ENCODE assay signal across 24 mouse cellular contexts in genomic region chr8:70030255-70030654, GRCm38 (mm10). TPM values are rescaled to one million over a fixed set of nuclear protein-coding genes. Genes with fewer than 3 reads are reported as not detected.
DNase-seq lines count a peak whose midpoint lies in the region; ATAC-seq and TF ChIP-seq lines count a peak whose summit lies in the region.
"Had no signal": no experiment of that assay in that cellular context is flagged by ENCODE, and none has a peak within 500 bp of the region (broad histone marks: within the 10 kb centered on the region; RNA-seq: fewer than 3 reads in every experiment).

No protein-coding gene starts in this region.

- no peak overlapping the region for H3K4me3 ChIP-seq in gastrocnemius, adult 2 months
- H3K4me3 ChIP-seq in heart, embryonic 12.5 days: no peak overlapping the region
- H3K4me3 ChIP-seq in heart, embryonic 10.5 days: no peak overlapping the region
- H3K4me3 ChIP-seq in heart, embryonic 16.5 days (ENCODE audit: low read length): no peak overlapping the region
- no peak overlapping the region for H3K4me3 ChIP-seq in heart, embryonic 11.5 days (ENCODE audit: low read depth, low read length)
- H3K4me3 ChIP-seq: embryonic facial prominence, embryonic 15.5 days; erythroblast, embryonic 14.5 days; forebrain, embryonic 10.5 days; hindbrain, embryonic 15.5 days had no signal

- no peak overlapping the region for H3K4me2 ChIP-seq in heart, embryonic 12.5 days
- no peak overlapping the region for H3K4me2 ChIP-seq in heart, embryonic 16.5 days (ENCODE audit: low read depth, low read length)
- no peak overlapping the region for H3K4me2 ChIP-seq in heart, embryonic 11.5 days
- H3K4me2 ChIP-seq: embryonic facial prominence, embryonic 15.5 days; hindbrain, embryonic 15.5 days had no signal

- peaks cover 10% of the 10 kb centered on the region for H3K4me1 ChIP-seq in heart, embryonic 12.5 days (replicated peaks)
- H3K4me1 ChIP-seq in heart, embryonic 10.5 days: 0 out of 2 replicates have a peak, but pooled peaks cover 3% of the 10 kb centered on the region
- peaks cover 7% of the 10 kb centered on the region for H3K4me1 ChIP-seq in heart, embryonic 16.5 days (ENCODE audit: control insufficient read depth, insufficient read depth, low read length)
- 0 out of 2 replicates have a peak, but pooled peaks cover 3% of the 10 kb centered on the region for H3K4me1 ChIP-seq in heart, embryonic 11.5 days (ENCODE audit: control insufficient read depth, insufficient read depth, low read length)
- H3K4me1 ChIP-seq: embryonic facial prominence, embryonic 15.5 days; forebrain, embryonic 10.5 days; hindbrain, embryonic 15.5 days had no signal

- no peaks in the 10 kb centered on the region for H3K27me3 ChIP-seq in heart, embryonic 12.5 days (replicated peaks)
- H3K27me3 ChIP-seq in heart, embryonic 10.5 days (ENCODE audit: insufficient read depth, poor library complexity, severe bottlenecking): no peaks in the 10 kb centered on the region
- H3K27me3 ChIP-seq in heart, embryonic 16.5 days (ENCODE audit: control insufficient read depth, insufficient read depth, low read length): no peaks in the 10 kb centered on the region
- H3K27me3 ChIP-seq in heart, embryonic 11.5 days (ENCODE audit: control insufficient read depth, insufficient read depth, low read length): no peaks in the 10 kb centered on the region
- H3K27me3 ChIP-seq: embryonic facial prominence, embryonic 15.5 days; hindbrain, embryonic 15.5 days had no signal

- intact Hi-C loops in gastrocnemius, adult 2 months (cut with DNase I): no loop called here

- ATAC-seq in heart, embryonic 12.5 days (ENCODE audit: insufficient number of reproducible peaks, low FRiP score): no peak
- no peak for ATAC-seq in heart, embryonic 16.5 days (replicated peaks; ENCODE audit: extremely low read depth, insufficient read depth, low FRiP score)
- ATAC-seq in heart, embryonic 11.5 days (replicated peaks; ENCODE audit: insufficient number of reproducible peaks, low FRiP score, low TSS enrichment): no peak
- ATAC-seq: forebrain, embryonic 14.5 days; intestine, postnatal 0 days had no signal

- H3K9me3 ChIP-seq in heart, embryonic 12.5 days (replicated peaks): no peaks in the 10 kb centered on the region
- H3K9me3 ChIP-seq in heart, embryonic 10.5 days: no peaks in the 10 kb centered on the region
- no peaks in the 10 kb centered on the region for H3K9me3 ChIP-seq in heart, embryonic 16.5 days (replicated peaks; ENCODE audit: control insufficient read depth, low read length)
- no peaks in the 10 kb centered on the region for H3K9me3 ChIP-seq in heart, embryonic 11.5 days (replicated peaks; ENCODE audit: control insufficient read depth, low read length)
- H3K9me3 ChIP-seq: embryonic facial prominence, embryonic 15.5 days; forebrain, embryonic 10.5 days; hindbrain, embryonic 15.5 days had no signal

- H3K9ac ChIP-seq in heart, embryonic 12.5 days: no peak overlapping the region
- no peak overlapping the region for H3K9ac ChIP-seq in heart, embryonic 16.5 days (ENCODE audit: low read length)
- no peak overlapping the region for H3K9ac ChIP-seq in heart, embryonic 11.5 days (ENCODE audit: low read depth, low read length)
- H3K9ac ChIP-seq: embryonic facial prominence, embryonic 15.5 days; hindbrain, embryonic 15.5 days had no signal

- H3K36me3 ChIP-seq in heart, embryonic 12.5 days: peaks cover 70% of the 10 kb centered on the region
- peaks cover 71% of the 10 kb centered on the region for H3K36me3 ChIP-seq in heart, embryonic 10.5 days
- H3K36me3 ChIP-seq in heart, embryonic 16.5 days (ENCODE audit: control insufficient read depth, insufficient read depth): peaks cover 49% of the 10 kb centered on the region
- H3K36me3 ChIP-seq in heart, embryonic 11.5 days (ENCODE audit: control insufficient read depth, insufficient read depth, low read length): peaks cover 44% of the 10 kb centered on the region

- WGBS in heart, embryonic 12.5 days: 61% methylated on average over 1 of the region's 1 CpGs
- WGBS in heart, embryonic 10.5 days: 77% methylated on average over 1 of the region's 1 CpGs
- WGBS in heart, embryonic 16.5 days: 45% methylated on average over 1 of the region's 1 CpGs
- 67% methylated on average over 1 of the region's 1 CpGs for WGBS in heart, embryonic 11.5 days (ENCODE audit: insufficient replicate concordance)

- no peak for TF ChIP-seq CTCF in gastrocnemius, adult 2 months (IDR thresholded peaks at IDR 0.05)

- DNase-seq in gastrocnemius, adult 2 months: peak; percentile 33
- no peak for DNase-seq in gastrocnemius, adult 8-10 months (ENCODE audit: low spot score in 2 of 2)
- no peak for DNase-seq in heart, embryonic 10.5 days (ENCODE audit: low spot score)
- no peak for DNase-seq in ovary, postnatal 14 days (ENCODE audit: low spot score)
- DNase-seq: adrenal gland, postnatal 10 days; cerebellum, adult 11 months; cerebellum, adult 8-10 months; cerebellum, postnatal 14 days; embryo, embryonic 11 days; gastrocnemius, postnatal 25 days; kidney, adult 8-10 months had no signal

- peak overlapping the region; percentile 76 for H3K27ac ChIP-seq in gastrocnemius, adult 2 months
- H3K27ac ChIP-seq in heart, embryonic 12.5 days (ENCODE audit: poor library complexity, severe bottlenecking): 0 out of 2 replicates have a peak overlapping the region, but pooled peaks have one; percentile 5
- no peak overlapping the region for H3K27ac ChIP-seq in heart, embryonic 10.5 days
- H3K27ac ChIP-seq in heart, embryonic 16.5 days (ENCODE audit: low read length): peak overlapping the region; percentile 6; the same call in 1 of the 2 replicates
- no peak overlapping the region for H3K27ac ChIP-seq in heart, embryonic 11.5 days (ENCODE audit: low read depth, low read length)
- H3K27ac ChIP-seq: embryonic facial prominence, embryonic 15.5 days; forebrain, embryonic 10.5 days; hindbrain, embryonic 15.5 days had no signal

RNA-seq across cellular contexts. Expression of gene Mau2, which starts 12.3 kb away (rescaled TPM):
- 10 to 100 TPM; 24.8 to 31.0 TPM for total RNA-seq in gastrocnemius, adult 2 months (2021)
- 10 to 100 TPM; 23.1 to 26.1 (median 24.6) TPM for total RNA-seq in gastrocnemius, adult 8-10 months (2022)
- polyA plus RNA-seq in heart, embryonic 12.5 days (2016; fragmentation: Nextera tagmentation; extraction: Ambion mirVana): 39.9 and 42.1 TPM in 2 replicates
- polyA plus RNA-seq in heart, embryonic 10.5 days (2016; fragmentation: Nextera tagmentation; extraction: Ambion mirVana): 46.5 and 49.9 TPM in 2 replicates
- 38.4 and 42.9 TPM in 2 replicates for polyA plus RNA-seq in heart, embryonic 16.5 days (2015; fragmentation: Nextera tagmentation; extraction: Ambion mirVana)
- 35.5 and 38.1 TPM in 2 replicates for polyA plus RNA-seq in heart, embryonic 11.5 days (2014; fragmentation: Nextera tagmentation; extraction: Ambion mirVana)

RNA-seq across cellular contexts. Expression of gene Sugp1, which starts 12.4 kb away (rescaled TPM):
- total RNA-seq in gastrocnemius, adult 2 months (2021): 10 to 100 TPM; 16.8 to 21.0 TPM
- 10 to 100 TPM; 16.7 to 20.4 (median 18.1) TPM for total RNA-seq in gastrocnemius, adult 8-10 months (2022)
- polyA plus RNA-seq in heart, embryonic 12.5 days (2016; fragmentation: Nextera tagmentation; extraction: Ambion mirVana): 32.7 and 34.0 TPM in 2 replicates
- 41.1 and 45.0 TPM in 2 replicates for polyA plus RNA-seq in heart, embryonic 10.5 days (2016; fragmentation: Nextera tagmentation; extraction: Ambion mirVana)
- 30.0 and 30.4 TPM in 2 replicates for polyA plus RNA-seq in heart, embryonic 16.5 days (2015; fragmentation: Nextera tagmentation; extraction: Ambion mirVana)
- polyA plus RNA-seq in heart, embryonic 11.5 days (2014; fragmentation: Nextera tagmentation; extraction: Ambion mirVana): 25.1 and 26.1 TPM in 2 replicates

RNA-seq across cellular contexts. Expression of gene Gatad2a, which starts 34.1 kb away (rescaled TPM):
- 10 to 100 TPM; 26.5 to 32.6 TPM for total RNA-seq in gastrocnemius, adult 2 months (2021)
- 10 to 100 TPM; 20.5 to 26.4 (median 25.2) TPM for total RNA-seq in gastrocnemius, adult 8-10 months (2022)
- 55.6 and 59.2 TPM in 2 replicates for polyA plus RNA-seq in heart, embryonic 12.5 days (2016; fragmentation: Nextera tagmentation; extraction: Ambion mirVana)
- polyA plus RNA-seq in heart, embryonic 10.5 days (2016; fragmentation: Nextera tagmentation; extraction: Ambion mirVana): 47.5 and 49.0 TPM in 2 replicates
- 26.2 and 26.8 TPM in 2 replicates for polyA plus RNA-seq in heart, embryonic 16.5 days (2015; fragmentation: Nextera tagmentation; extraction: Ambion mirVana)
- 52.9 and 59.0 TPM in 2 replicates for polyA plus RNA-seq in heart, embryonic 11.5 days (2014; fragmentation: Nextera tagmentation; extraction: Ambion mirVana)

RNA-seq across cellular contexts. Expression of gene Tm6sf2, which starts 42.5 kb away (rescaled TPM):
- 1 to 10 TPM in 1 of 2 experiments, under 1 TPM in 1; 0.33 to 1.0 TPM for total RNA-seq in gastrocnemius, adult 2 months (2021)
- under 1 TPM; 0.17 to 0.48 (median 0.35) TPM for total RNA-seq in gastrocnemius, adult 8-10 months (2022)
- polyA plus RNA-seq in heart, embryonic 12.5 days (2016; fragmentation: Nextera tagmentation; extraction: Ambion mirVana): 1.3 and 1.6 TPM in 2 replicates
- 0.94 and 1.3 TPM in 2 replicates for polyA plus RNA-seq in heart, embryonic 10.5 days (2016; fragmentation: Nextera tagmentation; extraction: Ambion mirVana)
- 0.96 and 1.4 TPM in 2 replicates for polyA plus RNA-seq in heart, embryonic 16.5 days (2015; fragmentation: Nextera tagmentation; extraction: Ambion mirVana)
- 1.6 and 2.1 TPM in 2 replicates for polyA plus RNA-seq in heart, embryonic 11.5 days (2014; fragmentation: Nextera tagmentation; extraction: Ambion mirVana)
- total RNA-seq: common myeloid progenitor, adult 5-6 weeks; granulocyte monocyte progenitor cell, adult 5-6 weeks had no signal
- polyA plus RNA-seq: erythroblast, embryonic 14.5 days had no signal

RNA-seq across cellular contexts. Expression of gene Hapln4, which starts 53.0 kb away (rescaled TPM):
- under 1 TPM in 1 of 2 experiments, not detected in 1; 0.08 TPM for total RNA-seq in gastrocnemius, adult 2 months (2021)
- under 1 TPM in 1 of 4 experiments, not detected in 3; 0.08 TPM for total RNA-seq in gastrocnemius, adult 8-10 months (2022)
- 0.11 and 0.24 TPM in 2 replicates for polyA plus RNA-seq in heart, embryonic 12.5 days (2016; fragmentation: Nextera tagmentation; extraction: Ambion mirVana)
- polyA plus RNA-seq in heart, embryonic 10.5 days (2016; fragmentation: Nextera tagmentation; extraction: Ambion mirVana): 0.30 and 0.62 TPM in 2 replicates
- polyA plus RNA-seq in heart, embryonic 16.5 days (2015; fragmentation: Nextera tagmentation; extraction: Ambion mirVana): 0.04 TPM in 1 of 2 replicates, not detected in the other
- polyA plus RNA-seq in heart, embryonic 11.5 days (2014; fragmentation: Nextera tagmentation; extraction: Ambion mirVana): 0.18 and 0.31 TPM in 2 replicates
- total RNA-seq: common myeloid progenitor, adult 5-6 weeks; granulocyte monocyte progenitor cell, adult 5-6 weeks; MEL had no signal
- polyA plus RNA-seq: erythroblast, embryonic 14.5 days; hindbrain, embryonic 11.5 days; intestine, postnatal 0 days had no signal

Comparison
In these comparisons a context has a peak if more than half of its experiments do, and no peak if none do; other contexts are left out.
1. H3K27ac ChIP-seq: peak in gastrocnemius, adult 2 months (single experiment), heart, embryonic 12.5 days (single experiment) and heart, embryonic 16.5 days (single experiment); none in heart, embryonic 10.5 days (single experiment) and heart, embryonic 11.5 days (single experiment).